In genomic region chr16:44526044-44526443, GRCm38 (mm10) we compare ENCODE assay signal across 18 mouse cellular contexts. TPM values are rescaled to one million over a fixed set of nuclear protein-coding genes. Genes with fewer than 3 reads are reported as not detected.
A peak's percentile ranks its signal among the peaks of the same experiment; 100 is the strongest.
DNase-seq lines count a peak whose midpoint lies in the region; ATAC-seq and TF ChIP-seq lines count a peak whose summit lies in the region.
"Had no signal": no experiment of that assay in that cellular context is flagged by ENCODE, and none has a peak within 500 bp of the region (broad histone marks: within the 10 kb centered on the region; RNA-seq: fewer than 3 reads in every experiment).

No protein-coding gene starts in this region.

- peak overlapping the region; percentile 78; the same call in 1 of the 2 replicates for H3K27ac ChIP-seq in embryonic facial prominence, embryonic 14.5 days (replicated peaks; ENCODE audit: low read depth, low read length)
- H3K27ac ChIP-seq in embryonic facial prominence, embryonic 10.5 days (replicated peaks): no peak overlapping the region
- H3K27ac ChIP-seq in hindbrain, embryonic 15.5 days (replicated peaks): peak overlapping the region; percentile 73; the same call in 1 of the 2 replicates
- no peak overlapping the region for H3K27ac ChIP-seq in hindbrain, postnatal 0 days
- peak overlapping the region; percentile 78 for H3K27ac ChIP-seq in midbrain, embryonic 15.5 days
- no peak overlapping the region for H3K27ac ChIP-seq in midbrain, postnatal 0 days (ENCODE audit: low read depth, low read length)
- no peak overlapping the region for H3K27ac ChIP-seq in gastrocnemius, adult 2 months
- H3K27ac ChIP-seq: heart, adult 2 months; liver, embryonic 13.5 days; stomach, postnatal 0 days had no signal

- no peaks in the 10 kb centered on the region for H3K9me3 ChIP-seq in embryonic facial prominence, embryonic 14.5 days (ENCODE audit: control insufficient read depth, low read length)
- no peaks in the 10 kb centered on the region for H3K9me3 ChIP-seq in embryonic facial prominence, embryonic 10.5 days
- H3K9me3 ChIP-seq in hindbrain, embryonic 15.5 days: no peaks in the 10 kb centered on the region
- H3K9me3 ChIP-seq in hindbrain, postnatal 0 days (ENCODE audit: low read length): no peaks in the 10 kb centered on the region
- no peaks in the 10 kb centered on the region for H3K9me3 ChIP-seq in midbrain, embryonic 15.5 days
- no peaks in the 10 kb centered on the region for H3K9me3 ChIP-seq in midbrain, postnatal 0 days (ENCODE audit: low read length)
- H3K9me3 ChIP-seq: embryonic facial prominence, embryonic 12.5 days; liver, embryonic 13.5 days had no signal

- no peak for DNase-seq in embryonic facial prominence, embryonic 14.5 days (ENCODE audit: low spot score)
- DNase-seq in embryonic facial prominence, embryonic 10.5 days (ENCODE audit: low spot score): no peak
- no peak for DNase-seq in hindbrain, postnatal 0 days (ENCODE audit: low spot score)
- no peak for DNase-seq in midbrain, postnatal 0 days (ENCODE audit: low spot score)
- no peak for DNase-seq in heart, adult 8-10 months (ENCODE audit: low spot score)
- DNase-seq in gastrocnemius, adult 2 months: no peak
- DNase-seq: gastrocnemius, postnatal 25 days; heart, adult 2 months; kidney, postnatal 25 days; liver, embryonic 13.5 days; lung, adult 2 months; right cerebral cortex, postnatal 14 days had no signal

- no peak overlapping the region for H3K9ac ChIP-seq in embryonic facial prominence, embryonic 14.5 days (ENCODE audit: low read depth, low read length)
- no peak overlapping the region for H3K9ac ChIP-seq in hindbrain, embryonic 15.5 days
- no peak overlapping the region for H3K9ac ChIP-seq in hindbrain, postnatal 0 days (replicated peaks; ENCODE audit: low read length)
- 0 out of 2 replicates have a peak overlapping the region, but pooled peaks have one; percentile 22 for H3K9ac ChIP-seq in midbrain, embryonic 15.5 days
- H3K9ac ChIP-seq in midbrain, postnatal 0 days (replicated peaks; ENCODE audit: low read length, poor library complexity, severe bottlenecking): no peak overlapping the region
- H3K9ac ChIP-seq: embryonic facial prominence, embryonic 12.5 days; liver, embryonic 13.5 days had no signal

- intact Hi-C loops in gastrocnemius, adult 2 months (cut with DNase I): no loop called here

- no peak overlapping the region for H3K4me3 ChIP-seq in embryonic facial prominence, embryonic 14.5 days (ENCODE audit: low read depth, low read length)
- no peak overlapping the region for H3K4me3 ChIP-seq in embryonic facial prominence, embryonic 10.5 days
- no peak overlapping the region for H3K4me3 ChIP-seq in hindbrain, embryonic 15.5 days
- no peak overlapping the region for H3K4me3 ChIP-seq in hindbrain, postnatal 0 days (ENCODE audit: low read length)
- no peak overlapping the region for H3K4me3 ChIP-seq in midbrain, embryonic 15.5 days
- H3K4me3 ChIP-seq in midbrain, postnatal 0 days (ENCODE audit: low read depth, low read length): no peak overlapping the region
- no peak overlapping the region for H3K4me3 ChIP-seq in gastrocnemius, adult 2 months
- H3K4me3 ChIP-seq: embryonic facial prominence, embryonic 12.5 days; heart, adult 2 months; layer of hippocampus, adult 2 months; liver, embryonic 13.5 days had no signal

- peaks cover 44% of the 10 kb centered on the region for H3K4me1 ChIP-seq in embryonic facial prominence, embryonic 14.5 days (ENCODE audit: control insufficient read depth, insufficient read depth, low read length)
- H3K4me1 ChIP-seq in embryonic facial prominence, embryonic 10.5 days: peaks cover 42% of the 10 kb centered on the region
- H3K4me1 ChIP-seq in hindbrain, embryonic 15.5 days (replicated peaks): peaks cover 39% of the 10 kb centered on the region
- peaks cover 31% of the 10 kb centered on the region for H3K4me1 ChIP-seq in hindbrain, postnatal 0 days (ENCODE audit: insufficient read depth, low read length)
- H3K4me1 ChIP-seq in midbrain, embryonic 15.5 days: peaks cover 39% of the 10 kb centered on the region
- H3K4me1 ChIP-seq in midbrain, postnatal 0 days (ENCODE audit: insufficient read depth, low read length): peaks cover 15% of the 10 kb centered on the region
- H3K4me1 ChIP-seq: liver, embryonic 13.5 days had no signal

- no peaks in the 10 kb centered on the region for H3K27me3 ChIP-seq in embryonic facial prominence, embryonic 14.5 days (replicated peaks; ENCODE audit: control insufficient read depth, insufficient read depth, low read length)
- H3K27me3 ChIP-seq in embryonic facial prominence, embryonic 10.5 days (replicated peaks; ENCODE audit: low read depth, poor library complexity, severe bottlenecking): no peaks in the 10 kb centered on the region
- H3K27me3 ChIP-seq in hindbrain, embryonic 15.5 days: no peaks in the 10 kb centered on the region
- H3K27me3 ChIP-seq in hindbrain, postnatal 0 days (ENCODE audit: insufficient read depth, low read length): no peaks in the 10 kb centered on the region
- no peaks in the 10 kb centered on the region for H3K27me3 ChIP-seq in midbrain, embryonic 15.5 days (replicated peaks)
- H3K27me3 ChIP-seq in midbrain, postnatal 0 days (ENCODE audit: insufficient read depth, low read length): no peaks in the 10 kb centered on the region
- H3K27me3 ChIP-seq: embryonic facial prominence, embryonic 12.5 days had no signal

- H3K36me3 ChIP-seq in embryonic facial prominence, embryonic 14.5 days (ENCODE audit: control insufficient read depth, insufficient read depth, low read length): peaks cover 5% of the 10 kb centered on the region
- H3K36me3 ChIP-seq in embryonic facial prominence, embryonic 10.5 days (replicated peaks): peaks cover 10% of the 10 kb centered on the region
- H3K36me3 ChIP-seq in hindbrain, embryonic 15.5 days: no peaks in the 10 kb centered on the region
- H3K36me3 ChIP-seq in hindbrain, postnatal 0 days (ENCODE audit: insufficient read depth, low read length): no peaks in the 10 kb centered on the region
- H3K36me3 ChIP-seq in midbrain, embryonic 15.5 days (replicated peaks): no peaks in the 10 kb centered on the region
- H3K36me3 ChIP-seq in midbrain, postnatal 0 days (ENCODE audit: insufficient read depth, low read length): no peaks in the 10 kb centered on the region
- H3K36me3 ChIP-seq: liver, embryonic 13.5 days had no signal

- 74% methylated on average over 1 of the region's 1 CpGs for WGBS in embryonic facial prominence, embryonic 14.5 days
- 87% methylated on average over 1 of the region's 1 CpGs for WGBS in embryonic facial prominence, embryonic 10.5 days
- WGBS in hindbrain, embryonic 15.5 days: 73% methylated on average over 1 of the region's 1 CpGs
- WGBS in hindbrain, postnatal 0 days: 67% methylated on average over 1 of the region's 1 CpGs
- 76% methylated on average over 1 of the region's 1 CpGs for WGBS in midbrain, embryonic 15.5 days
- 67% methylated on average over 1 of the region's 1 CpGs for WGBS in midbrain, postnatal 0 days

- no peak overlapping the region for H3K4me2 ChIP-seq in embryonic facial prominence, embryonic 14.5 days (ENCODE audit: low read depth, low read length)
- no peak overlapping the region for H3K4me2 ChIP-seq in hindbrain, embryonic 15.5 days
- H3K4me2 ChIP-seq in hindbrain, postnatal 0 days (ENCODE audit: low read depth, low read length): no peak overlapping the region
- H3K4me2 ChIP-seq in midbrain, embryonic 15.5 days: peak overlapping the region; percentile 40; the same call in 1 of the 2 replicates
- no peak overlapping the region for H3K4me2 ChIP-seq in midbrain, postnatal 0 days (ENCODE audit: low read depth, low read length, poor library complexity, severe bottlenecking)
- H3K4me2 ChIP-seq: embryonic facial prominence, embryonic 12.5 days; liver, embryonic 13.5 days had no signal

- no peak for TF ChIP-seq CTCF in hindbrain, postnatal 0 days (IDR thresholded peaks at IDR 0.05; ENCODE audit: low read depth)
- no peak for TF ChIP-seq CTCF in midbrain, postnatal 0 days (IDR thresholded peaks at IDR 0.05)
- no peak for TF ChIP-seq CTCF in gastrocnemius, adult 2 months (IDR thresholded peaks at IDR 0.05)

- ATAC-seq in embryonic facial prominence, embryonic 14.5 days (ENCODE audit: low read depth): no peak
- no peak for ATAC-seq in hindbrain, embryonic 15.5 days (ENCODE audit: low FRiP score, low read depth)
- no peak for ATAC-seq in hindbrain, postnatal 0 days
- no peak for ATAC-seq in midbrain, embryonic 15.5 days (replicated peaks)
- ATAC-seq in midbrain, postnatal 0 days (ENCODE audit: low FRiP score): no peak
- ATAC-seq: intestine, postnatal 0 days had no signal

RNA-seq across cellular contexts. Expression of gene Boc, which starts 32.7 kb away (rescaled TPM):
- polyA plus RNA-seq in embryonic facial prominence, embryonic 14.5 days (2014; fragmentation: Nextera tagmentation; extraction: Ambion mirVana): 34.8 and 43.6 TPM in 2 replicates
- polyA plus RNA-seq in embryonic facial prominence, embryonic 10.5 days (2016; fragmentation: Nextera tagmentation; extraction: Ambion mirVana): 14.2 and 14.3 TPM in 2 replicates
- polyA plus RNA-seq in hindbrain, embryonic 15.5 days (2015; fragmentation: Nextera tagmentation; extraction: Ambion mirVana): 15.8 and 19.4 TPM in 2 replicates
- total RNA-seq in hindbrain, postnatal 0 days (2014; rRNA removed): 43.9 and 45.5 TPM in 2 replicates
- polyA plus RNA-seq in hindbrain, postnatal 0 days (2015; fragmentation: Nextera tagmentation; extraction: Ambion mirVana): 6.8 and 8.1 TPM in 2 replicates
- polyA plus RNA-seq in midbrain, embryonic 15.5 days (2015; fragmentation: Nextera tagmentation; extraction: Ambion mirVana): 11.7 and 15.8 TPM in 2 replicates
- total RNA-seq in midbrain, postnatal 0 days (2014; rRNA removed): 13.5 and 24.9 TPM in 2 replicates
- polyA plus RNA-seq in midbrain, postnatal 0 days (2015; fragmentation: Nextera tagmentation; extraction: Ambion mirVana): 2.7 and 3.9 TPM in 2 replicates
- 1 to 10 TPM; 3.5 to 4.0 (median 3.8) TPM for total RNA-seq in heart, adult 8-10 months (2022)
- total RNA-seq in gastrocnemius, adult 2 months (2021): 1 to 10 TPM; 2.6 to 5.0 TPM

Comparison
In these comparisons a context has a peak if more than half of its experiments do, and no peak if none do; other contexts are left out.
1. H3K27ac ChIP-seq: peak in embryonic facial prominence, embryonic 14.5 days (single experiment), hindbrain, embryonic 15.5 days (single experiment) and midbrain, embryonic 15.5 days (single experiment); none in embryonic facial prominence, embryonic 10.5 days (single experiment), hindbrain, postnatal 0 days (single experiment), midbrain, postnatal 0 days (single experiment) and gastrocnemius, adult 2 months (single experiment).